Mouse (Mus musculus): Measurements from ENCODE around the gene Hoxa7.

- TF ChIP-seq CTCF (IDR thresholded peaks at IDR 0.05; ENCODE audit: low read depth) (no peak), EP300 (IDR thresholded peaks at IDR 0.05; ENCODE audit: low read depth) (no peak)
These were observed 56.8 kb downstream of the Hoxa7 start, which contains the start of gene Hoxa2 for GRCm38 (mm10) chr6:52164626-52165440.
